Mouse (Mus musculus) CH12.LX (cell line): ENCODE data around the gene Ngef.

Experiments used
- CTCF ChIP-seq, 2 experiments: IDR thresholded peaks in 1 of 2; conservative IDR thresholded peaks in 1 of 2; 2 replicates each; pipeline ENCODE4 v1.5.1; 2011 to 2012; ENCODE audit warnings: low read depth in 2 of 2, low read length in 2 of 2, improper control_type of control experiment in 1 of 2, inconsistent platforms in 1 of 2, mild to moderate bottlenecking in 1 of 2, moderate library complexity in 1 of 2
- ELF1 ChIP-seq: IDR thresholded peaks from 2 replicates; pipeline ENCODE4 v1.6.1; 2014; ENCODE audit warnings: low read depth, mild to moderate bottlenecking, inconsistent platforms, low read length, improper control_type of control experiment
- EP300 ChIP-seq: IDR thresholded peaks from 2 replicates; pipeline ENCODE4 v1.6.1; 2011; ENCODE audit warnings: low read length, improper control_type of control experiment
- ETS1 ChIP-seq: conservative IDR thresholded peaks from 2 replicates; pipeline ENCODE4 v1.6.1; 2012; ENCODE audit warnings: low read depth, mild to moderate bottlenecking, inconsistent platforms, low read length, improper control_type of control experiment, moderate library complexity
- JUN ChIP-seq: IDR thresholded peaks from 2 replicates; pipeline ENCODE4 v1.6.1; 2011; ENCODE audit warnings: low read depth, mild to moderate bottlenecking, low read length, improper control_type of control experiment, moderate library complexity; ENCODE audit not compliant: insufficient read depth
- MAFK ChIP-seq: IDR thresholded peaks from 2 replicates; pipeline ENCODE4 v1.6.1; 2011; ENCODE audit warnings: low read length, improper control_type of control experiment; ENCODE audit not compliant: insufficient replicate concordance
- MAX ChIP-seq: IDR thresholded peaks from 2 replicates; pipeline ENCODE4 v1.6.1; 2011; ENCODE audit warnings: low read length, improper control_type of control experiment
- MAZ ChIP-seq: IDR thresholded peaks from 2 replicates; pipeline ENCODE4 v1.6.1; 2012; ENCODE audit warnings: low read depth, mild to moderate bottlenecking, inconsistent platforms, low read length, improper control_type of control experiment, moderate library complexity
- MEF2A ChIP-seq: IDR thresholded peaks from 2 replicates; pipeline ENCODE4 v1.6.1; 2014; ENCODE audit warnings: low read depth, mild to moderate bottlenecking, inconsistent platforms, low read length, improper control_type of control experiment, borderline replicate concordance
- POLR2A ChIP-seq: IDR thresholded peaks from 2 replicates; pipeline ENCODE4 v1.6.1; 2011; ENCODE audit warnings: low read depth, mild to moderate bottlenecking, improper control_type of control experiment, low read length
- POLR2AphosphoS2 ChIP-seq: IDR thresholded peaks from 2 replicates; pipeline ENCODE4 v1.6.1; 2011; ENCODE audit warnings: low read depth, low read length, improper control_type of control experiment
- USF1 ChIP-seq: IDR thresholded peaks from 2 replicates; pipeline ENCODE4 v1.6.1; 2014; ENCODE audit warnings: low read depth, mild to moderate bottlenecking, inconsistent platforms, low read length, improper control_type of control experiment
- ZC3H11A ChIP-seq: IDR thresholded peaks from 2 replicates; pipeline ENCODE4 v1.6.1; 2012; ENCODE audit warnings: low read depth, mild to moderate bottlenecking, inconsistent platforms, low read length, improper control_type of control experiment

DNA sequence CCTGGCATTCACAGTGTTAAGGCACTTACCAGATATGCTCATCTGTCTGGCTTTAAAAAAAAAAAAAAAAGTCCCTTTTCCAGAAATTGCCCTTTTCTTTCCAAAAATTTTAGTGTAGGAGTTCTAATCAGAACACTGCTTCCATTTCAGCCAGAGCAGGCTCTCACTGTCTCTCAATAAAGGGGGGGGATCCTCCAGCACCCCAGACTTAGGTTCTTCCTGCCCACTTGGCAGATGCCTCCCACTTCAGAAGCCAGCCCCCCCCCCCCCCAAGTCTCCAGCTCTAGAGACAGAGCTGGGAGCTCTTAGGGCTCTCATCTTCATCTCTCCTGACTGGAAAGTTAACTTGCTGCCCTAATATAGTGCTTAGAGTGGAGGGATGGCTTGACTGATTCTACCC, 53.2 kb downstream of the Ngef start:
- TF ChIP-seq MEF2A (no peak), JUN (no peak), EP300 (no peak), CTCF (conservative IDR thresholded peaks at IDR 0.05 in 1 of 2, IDR thresholded peaks at IDR 0.05 in 1 of 2; ENCODE audit: low read depth in 2 of 2, low read length in 2 of 2) (no peak), ETS1 (no peak), MAX (no peak), ELF1 (no peak), MAZ (no peak), USF1 (no peak), MAFK (no peak), POLR2A (no peak), ZC3H11A (no peak), POLR2AphosphoS2 (no peak)
